Mouse (Mus musculus): ENCODE measurements around the gene Bpifb1. TPM values are rescaled to one million over a fixed set of nuclear protein-coding genes. Genes with fewer than 3 reads are reported as not detected.
"Not testable (repeated sequence)": the region's sequence is repeated elsewhere in the genome, so short reads cannot be mapped to it uniquely, and the experiment has no call there.

Gene Bpifb1
- polyA plus RNA-seq, 1 experiment from 2014 or later = not detected

- Histone ChIP-seq H3K9ac (replicated peaks; ENCODE audit: low read length) (no peak overlapping the region), H3K27me3 (ENCODE audit: control insufficient read depth, insufficient read depth, low read length) (no peaks in the 10 kb centered on the region), H3K27ac (replicated peaks; ENCODE audit: low read depth, low read length) (no peak overlapping the region), H3K9me3 (replicated peaks; ENCODE audit: control insufficient read depth, low read length) (no peaks in the 10 kb centered on the region), H3K4me2 (ENCODE audit: low read depth, low read length) (no peak overlapping the region), H3K36me3 (replicated peaks; ENCODE audit: control insufficient read depth, insufficient read depth, low read depth, low read length) (no peaks in the 10 kb centered on the region), H3K4me1 (ENCODE audit: control insufficient read depth, insufficient read depth, low read length) (no peaks in the 10 kb centered on the region), H3K4me3 (ENCODE audit: low read depth, low read length) (no peak overlapping the region)
- ATAC-seq (replicated peaks; ENCODE audit: insufficient number of reproducible peaks, low FRiP score, low TSS enrichment, low read depth) (no peak), DNase-seq (ENCODE audit: low spot score) (no peak)
- 76% methylated on average over 6 of the region's 6 CpGs for WGBS
Observed at GRCm38 (mm10) chr2:154171621-154172020, 19.0 kb upstream of the Bpifb1 start.

DNA sequence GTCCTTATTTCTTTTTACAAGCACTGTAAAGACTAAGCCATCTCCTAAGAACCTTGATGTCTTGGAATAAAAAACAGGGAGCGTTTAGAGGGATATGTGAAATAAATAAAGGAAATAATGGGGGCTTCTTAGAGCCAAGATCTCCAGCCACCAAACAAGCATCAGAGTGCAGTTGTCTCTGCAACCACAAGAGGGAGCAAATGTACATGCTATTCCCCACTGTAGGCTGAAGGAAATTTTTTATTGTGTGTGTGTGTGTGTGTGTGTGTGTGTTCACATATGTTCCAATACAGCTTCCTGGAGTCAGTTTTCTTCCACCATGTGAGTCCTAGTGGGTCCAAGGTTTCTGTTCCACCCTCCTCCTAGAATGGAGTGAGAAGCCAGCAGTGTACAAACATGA lies 17.3 kb upstream of the Bpifb1 start:
- H3K27me3 ChIP-seq (ENCODE audit: control insufficient read depth, insufficient read depth, low read length) = no peaks in the 10 kb centered on the region
- H3K36me3 ChIP-seq (replicated peaks; ENCODE audit: control insufficient read depth, insufficient read depth, low read depth, low read length) = no peaks in the 10 kb centered on the region
- H3K4me3 ChIP-seq (ENCODE audit: low read depth, low read length) = no peak overlapping the region
- H3K9me3 ChIP-seq (replicated peaks; ENCODE audit: control insufficient read depth, low read length) = no peaks in the 10 kb centered on the region
- no peak overlapping the region for H3K9ac ChIP-seq (replicated peaks; ENCODE audit: low read length)
- ATAC-seq (replicated peaks; ENCODE audit: insufficient number of reproducible peaks, low FRiP score, low TSS enrichment, low read depth) = no peak
- H3K4me2 ChIP-seq (ENCODE audit: low read depth, low read length) = no peak overlapping the region
- H3K27ac ChIP-seq (replicated peaks; ENCODE audit: low read depth, low read length) = no peak overlapping the region
- 57% methylated on average over 1 of the region's 1 CpGs for WGBS
- no peaks in the 10 kb centered on the region for H3K4me1 ChIP-seq (ENCODE audit: control insufficient read depth, insufficient read depth, low read length)
- peak; percentile 70 for DNase-seq (ENCODE audit: low spot score)

- not testable (repeated sequence) for H3K27ac ChIP-seq (replicated peaks; ENCODE audit: low read depth, low read length); H3K4me1 ChIP-seq (ENCODE audit: control insufficient read depth, insufficient read depth, low read length); H3K4me3 ChIP-seq (ENCODE audit: low read depth, low read length); DNase-seq (ENCODE audit: low spot score); H3K9ac ChIP-seq (replicated peaks; ENCODE audit: low read length); H3K4me2 ChIP-seq (ENCODE audit: low read depth, low read length); ATAC-seq (replicated peaks; ENCODE audit: insufficient number of reproducible peaks, low FRiP score, low TSS enrichment, low read depth); H3K27me3 ChIP-seq (ENCODE audit: control insufficient read depth, insufficient read depth, low read length); H3K9me3 ChIP-seq (replicated peaks; ENCODE audit: control insufficient read depth, low read length); H3K36me3 ChIP-seq (replicated peaks; ENCODE audit: control insufficient read depth, insufficient read depth, low read depth, low read length)
- WGBS = 90% methylated on average over 7 of the region's 7 CpGs
Observed at GRCm38 (mm10) chr2:154181900-154182299, 8.7 kb upstream of the Bpifb1 start.

DNA sequence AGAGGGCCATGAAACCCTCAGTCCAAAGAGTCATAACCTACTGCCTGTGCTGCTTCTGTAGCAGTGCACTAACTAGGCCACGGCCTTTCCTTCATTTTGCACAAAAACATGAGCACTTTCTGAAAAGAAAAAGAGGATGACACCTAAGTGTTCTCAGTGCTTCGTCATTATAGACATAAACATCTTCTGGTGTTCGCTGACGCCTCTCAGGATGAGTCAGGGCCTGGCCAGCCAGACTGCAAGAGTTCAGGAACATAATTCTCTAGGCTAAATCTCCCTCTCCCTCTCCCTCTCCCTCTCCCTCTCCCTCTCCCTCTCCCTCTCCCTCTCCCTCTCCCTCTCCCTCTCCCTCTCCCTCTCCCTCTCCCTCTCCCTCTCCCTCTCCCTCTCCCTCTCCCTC lies 7.6 kb upstream of the Bpifb1 start:
- not testable (repeated sequence) for H3K4me2 ChIP-seq (ENCODE audit: low read depth, low read length); ATAC-seq (replicated peaks; ENCODE audit: insufficient number of reproducible peaks, low FRiP score, low TSS enrichment, low read depth); H3K4me3 ChIP-seq (ENCODE audit: low read depth, low read length); H3K9ac ChIP-seq (replicated peaks; ENCODE audit: low read length); H3K27me3 ChIP-seq (ENCODE audit: control insufficient read depth, insufficient read depth, low read length); H3K36me3 ChIP-seq (replicated peaks; ENCODE audit: control insufficient read depth, insufficient read depth, low read depth, low read length); H3K27ac ChIP-seq (replicated peaks; ENCODE audit: low read depth, low read length); DNase-seq (ENCODE audit: low spot score); H3K4me1 ChIP-seq (ENCODE audit: control insufficient read depth, insufficient read depth, low read length); H3K9me3 ChIP-seq (replicated peaks; ENCODE audit: control insufficient read depth, low read length)
- WGBS = 73% methylated on average over 4 of the region's 4 CpGs

DNA sequence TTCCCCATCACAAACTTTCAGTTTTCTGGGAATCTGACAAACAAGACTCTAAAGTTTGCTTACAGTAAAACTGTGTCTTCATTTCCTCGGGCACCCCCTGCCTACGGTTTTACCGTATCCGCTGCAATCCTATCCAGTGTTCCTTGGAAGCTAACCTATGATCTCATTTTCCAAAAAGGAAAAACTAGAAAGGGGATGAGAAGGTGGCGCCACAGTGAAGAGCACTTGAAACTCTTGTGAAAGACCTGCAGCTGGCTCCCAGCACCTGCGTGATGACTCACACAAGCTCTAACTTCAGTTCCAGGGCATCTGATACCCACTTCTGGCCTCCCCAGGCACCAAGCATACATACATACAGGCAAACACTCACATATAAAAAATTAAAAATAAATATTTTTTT lies 5.3 kb upstream of the Bpifb1 start:
- 85% methylated on average over 6 of the region's 6 CpGs for WGBS
- H3K4me3 ChIP-seq (ENCODE audit: low read depth, low read length) = no peak overlapping the region
- no peaks in the 10 kb centered on the region for H3K9me3 ChIP-seq (replicated peaks; ENCODE audit: control insufficient read depth, low read length)
- H3K4me2 ChIP-seq (ENCODE audit: low read depth, low read length) = no peak overlapping the region
- H3K27ac ChIP-seq (replicated peaks; ENCODE audit: low read depth, low read length) = no peak overlapping the region
- DNase-seq (ENCODE audit: low spot score) = no peak
- no peak for ATAC-seq (replicated peaks; ENCODE audit: insufficient number of reproducible peaks, low FRiP score, low TSS enrichment, low read depth)
- no peaks in the 10 kb centered on the region for H3K36me3 ChIP-seq (replicated peaks; ENCODE audit: control insufficient read depth, insufficient read depth, low read depth, low read length)
- H3K9ac ChIP-seq (replicated peaks; ENCODE audit: low read length) = no peak overlapping the region
- no peaks in the 10 kb centered on the region for H3K27me3 ChIP-seq (ENCODE audit: control insufficient read depth, insufficient read depth, low read length)
- H3K4me1 ChIP-seq (ENCODE audit: control insufficient read depth, insufficient read depth, low read length) = no peaks in the 10 kb centered on the region

DNA sequence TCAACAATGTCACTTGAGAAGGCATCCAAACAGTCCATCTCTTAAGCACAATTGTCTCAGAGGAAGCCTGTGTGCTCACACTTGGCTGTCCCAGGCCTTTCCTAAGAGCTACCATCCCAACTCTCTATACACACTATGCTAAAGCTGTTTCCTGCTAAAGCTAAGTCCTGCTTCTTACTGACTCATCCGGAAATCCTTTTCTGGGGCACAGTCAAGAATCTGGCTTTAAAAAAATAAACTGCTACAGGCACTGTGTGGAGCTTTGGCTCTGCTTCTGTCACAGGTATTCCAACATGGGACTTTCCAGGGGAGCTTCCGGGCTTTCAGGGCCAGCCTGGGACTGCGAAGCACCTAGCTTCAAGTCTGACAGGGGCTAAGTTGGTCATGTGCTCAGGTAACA lies 4.9 kb upstream of the Bpifb1 start:
- Histone ChIP-seq H3K36me3 (replicated peaks; ENCODE audit: control insufficient read depth, insufficient read depth, low read depth, low read length) (no peaks in the 10 kb centered on the region), H3K9me3 (replicated peaks; ENCODE audit: control insufficient read depth, low read length) (no peaks in the 10 kb centered on the region), H3K4me3 (ENCODE audit: low read depth, low read length) (no peak overlapping the region), H3K9ac (replicated peaks; ENCODE audit: low read length) (no peak overlapping the region), H3K27me3 (ENCODE audit: control insufficient read depth, insufficient read depth, low read length) (no peaks in the 10 kb centered on the region), H3K4me2 (ENCODE audit: low read depth, low read length) (no peak overlapping the region), H3K27ac (replicated peaks; ENCODE audit: low read depth, low read length) (no peak overlapping the region), H3K4me1 (ENCODE audit: control insufficient read depth, insufficient read depth, low read length) (no peaks in the 10 kb centered on the region)
- DNase-seq (ENCODE audit: low spot score) (no peak), ATAC-seq (replicated peaks; ENCODE audit: insufficient number of reproducible peaks, low FRiP score, low TSS enrichment, low read depth) (no peak)
- 78% methylated on average over 3 of the region's 3 CpGs for WGBS

DNA sequence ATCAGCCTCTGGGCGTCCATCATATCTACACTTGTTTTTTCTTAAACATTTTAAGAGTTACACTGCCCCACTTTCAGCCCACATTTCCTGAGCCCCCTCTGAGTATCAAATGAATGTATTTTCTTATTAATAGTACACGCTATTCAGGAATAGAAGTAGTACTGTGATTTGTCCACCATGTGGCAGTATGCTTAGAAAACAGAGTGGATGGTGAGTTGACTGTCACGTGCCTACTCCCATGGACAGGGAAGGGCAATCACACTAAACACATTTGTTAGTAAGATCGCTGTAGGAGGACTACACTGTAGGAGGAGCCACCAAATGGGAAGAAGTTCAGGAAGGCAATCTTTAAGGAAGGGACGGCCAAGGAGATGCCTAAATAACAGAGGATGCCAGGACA lies 3.1 kb upstream of the Bpifb1 start:
- Histone ChIP-seq H3K4me2 (ENCODE audit: low read depth, low read length) (no peak overlapping the region), H3K36me3 (replicated peaks; ENCODE audit: control insufficient read depth, insufficient read depth, low read depth, low read length) (no peaks in the 10 kb centered on the region), H3K9ac (replicated peaks; ENCODE audit: low read length) (no peak overlapping the region), H3K9me3 (replicated peaks; ENCODE audit: control insufficient read depth, low read length) (no peaks in the 10 kb centered on the region), H3K27me3 (ENCODE audit: control insufficient read depth, insufficient read depth, low read length) (no peaks in the 10 kb centered on the region), H3K4me1 (ENCODE audit: control insufficient read depth, insufficient read depth, low read length) (no peaks in the 10 kb centered on the region), H3K27ac (replicated peaks; ENCODE audit: low read depth, low read length) (no peak overlapping the region), H3K4me3 (ENCODE audit: low read depth, low read length) (no peak overlapping the region)
- peak; percentile 33 for DNase-seq (ENCODE audit: low spot score)
- ATAC-seq (replicated peaks; ENCODE audit: insufficient number of reproducible peaks, low FRiP score, low TSS enrichment, low read depth) = no peak
- WGBS = 42% methylated on average over 5 of the region's 5 CpGs

DNA sequence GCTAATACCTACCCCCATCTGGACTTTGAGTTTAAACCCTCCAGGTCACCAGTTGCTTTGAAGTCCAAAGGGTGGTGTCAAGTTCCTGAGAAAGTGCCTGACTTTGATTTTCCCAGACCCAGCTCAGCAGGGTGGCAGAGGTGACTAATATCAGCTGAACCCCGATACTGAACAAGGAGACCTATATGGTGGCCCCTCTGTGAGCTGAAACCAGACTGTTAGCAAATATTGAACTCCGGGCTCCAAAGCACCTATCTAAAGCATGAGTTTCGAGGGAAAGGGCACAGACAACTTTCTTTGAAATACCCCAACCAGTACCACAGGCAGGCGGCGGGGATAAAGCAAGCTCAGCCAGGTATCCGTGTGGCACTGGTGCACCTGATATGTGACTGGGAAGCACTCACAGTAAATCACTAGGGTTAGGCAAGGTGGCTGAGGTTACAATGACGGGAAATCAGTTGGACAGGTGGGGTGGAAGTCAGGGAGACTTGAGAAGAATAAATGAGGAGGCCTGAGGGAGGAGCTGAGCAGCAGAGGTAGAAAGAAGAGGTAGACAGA lies 662 bp upstream of the Bpifb1 start:
- H3K9ac ChIP-seq (replicated peaks; ENCODE audit: low read length) = no peak overlapping the region
- no peaks in the 10 kb centered on the region for H3K4me1 ChIP-seq (ENCODE audit: control insufficient read depth, insufficient read depth, low read length)
- DNase-seq (ENCODE audit: low spot score) = no peak
- ATAC-seq (replicated peaks; ENCODE audit: insufficient number of reproducible peaks, low FRiP score, low TSS enrichment, low read depth) = no peak
- H3K27ac ChIP-seq (replicated peaks; ENCODE audit: low read depth, low read length) = no peak overlapping the region
- H3K4me2 ChIP-seq (ENCODE audit: low read depth, low read length) = no peak overlapping the region
- H3K27me3 ChIP-seq (ENCODE audit: control insufficient read depth, insufficient read depth, low read length) = no peaks in the 10 kb centered on the region
- H3K4me3 ChIP-seq (ENCODE audit: low read depth, low read length) = no peak overlapping the region
- H3K9me3 ChIP-seq (replicated peaks; ENCODE audit: control insufficient read depth, low read length) = no peaks in the 10 kb centered on the region
- 78% methylated on average over 7 of the region's 7 CpGs for WGBS
- H3K36me3 ChIP-seq (replicated peaks; ENCODE audit: control insufficient read depth, insufficient read depth, low read depth, low read length) = no peaks in the 10 kb centered on the region
